Mouse (Mus musculus): ENCODE results near the gene Lin7a. TPM values are rescaled to one million over a fixed set of nuclear protein-coding genes. Genes with fewer than 3 reads are reported as not detected.

Lin7a gene
- not detected in 2 replicates for polyA plus RNA-seq (2012; rRNA removed; ENCODE audit: low replicate concordance)

DNA sequence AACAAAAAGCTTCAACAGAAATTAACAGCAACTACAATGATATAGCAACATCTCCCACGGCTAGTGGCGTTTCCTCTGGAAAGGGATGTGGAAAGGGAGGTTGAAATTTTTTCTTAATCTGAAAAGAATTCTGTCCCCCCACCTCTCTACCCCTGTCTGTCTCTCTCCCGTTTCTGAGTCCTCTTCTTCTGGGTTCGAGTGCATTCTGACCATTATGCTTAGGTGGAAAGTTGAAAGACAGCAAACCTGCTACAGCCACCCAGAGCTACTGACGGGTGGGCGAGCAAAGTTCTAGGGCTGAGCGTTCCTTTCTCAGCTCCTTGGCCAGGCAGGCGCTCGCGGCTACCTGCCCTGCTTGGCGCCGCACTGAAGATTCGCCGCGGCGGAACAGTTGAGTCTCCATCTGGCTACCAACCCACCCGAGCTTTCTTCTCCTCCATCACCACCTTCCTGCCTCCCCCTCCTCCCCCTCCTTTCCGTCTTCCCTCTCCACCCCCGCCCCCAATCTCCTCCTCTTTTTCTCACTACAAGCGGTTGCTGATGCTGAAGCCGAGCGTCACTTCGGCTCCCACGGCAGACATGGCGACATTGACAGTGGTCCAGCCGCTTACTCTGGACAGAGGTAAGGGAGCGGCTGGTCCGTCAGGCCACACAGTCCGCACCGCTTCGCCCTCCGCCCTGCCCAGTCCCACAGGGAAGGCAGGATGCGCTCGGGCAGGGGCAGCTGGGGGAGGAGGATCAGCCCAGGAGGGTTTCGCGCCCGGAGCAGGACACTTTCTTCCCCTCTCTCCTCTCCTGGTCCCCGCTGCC, at the start of gene Lin7a:
TSS of gene Lin7a (plus strand) at position 366 of the 810 bp plus-strand sequence.

Other genes starting within 250 kb of the Lin7a start
- 0.02 and 0.06 TPM in 2 replicates for gene Acss3, start 148.0 kb upstream of the Lin7a start, polyA plus RNA-seq (2012; rRNA removed; ENCODE audit: low replicate concordance)
- gene Myf5, start 214.4 kb downstream of the Lin7a start, polyA plus RNA-seq (2012; rRNA removed; ENCODE audit: low replicate concordance), result not detected in 2 replicates
- not detected in 2 replicates for gene Myf6, start 223.1 kb downstream of the Lin7a start, polyA plus RNA-seq (2012; rRNA removed; ENCODE audit: low replicate concordance)

Measured in duodenum, adult 2 months (tissue).